Mouse (Mus musculus) olfactory bulb, adult 2 months (tissue): Measurements from ENCODE around the gene Gm44502.

Source experiments
- CTCF ChIP-seq: fragments of 200-500 bp; IDR thresholded peaks from 2 replicates; pipeline ENCODE4 v1.5.1; 2012; ENCODE audit warnings: low read depth, mild to moderate bottlenecking, low read length, moderate library complexity; ENCODE audit not compliant: insufficient read depth
- POLR2A ChIP-seq: fragments of 200-500 bp; IDR thresholded peaks from 2 replicates; pipeline ENCODE4 v1.6.1; 2012; ENCODE audit warnings: mild to moderate bottlenecking, low read depth, low read length, moderate library complexity; ENCODE audit not compliant: insufficient read depth

DNA sequence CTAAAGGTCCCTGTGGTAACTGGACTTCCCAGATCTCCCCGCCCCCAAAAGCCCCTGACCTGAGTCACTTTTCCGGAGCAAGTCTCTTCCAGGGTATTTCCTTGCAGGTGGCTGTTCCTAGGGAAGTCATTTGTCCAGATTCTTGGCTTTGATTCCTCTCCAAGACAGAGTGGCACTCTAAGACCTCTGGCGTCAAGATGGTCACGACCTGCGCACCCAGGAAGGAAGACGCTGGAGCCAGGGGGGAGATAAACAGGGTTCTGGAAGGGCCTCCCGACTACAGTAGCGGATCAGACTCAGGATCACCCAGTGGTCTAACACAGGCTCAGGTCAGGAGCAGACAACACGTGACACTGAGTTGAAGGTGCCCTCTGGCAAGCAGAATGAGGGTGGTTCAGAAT, 47.6 kb upstream of the Gm44502 start, which contains the start of gene Arsa:
- TF ChIP-seq CTCF = no peak
- TF ChIP-seq POLR2A = no peak
